Mouse (Mus musculus) megakaryocyte, embryonic 14.5 days (primary cell): Measurements from ENCODE around the gene Cdkl4.

ENCODE experiments used
- FLI1 ChIP-seq: IDR thresholded peaks from 2 replicates; pipeline ENCODE4 v1.6.1; 2012; ENCODE audit warnings: low read length, inconsistent platforms, mixed read lengths
- GATA1 ChIP-seq: IDR thresholded peaks from 3 replicates; pipeline ENCODE4 v1.6.1; 2012; ENCODE audit warnings: mixed read lengths, low read length, inconsistent platforms, borderline replicate concordance

- no peak for TF ChIP-seq FLI1
- no peak for TF ChIP-seq GATA1
These were observed 63.8 kb downstream of the Cdkl4 start for GRCm38 (mm10) chr17:80513766-80514165.
